Mouse (Mus musculus): ENCODE measurements around the gene Slc16a13. TPM values are rescaled to one million over a fixed set of nuclear protein-coding genes. Genes with fewer than 3 reads are reported as not detected.
"Not testable (repeated sequence)": the region's sequence is repeated elsewhere in the genome, so short reads cannot be mapped to it uniquely, and the experiment has no call there.

The Slc16a13 gene
- polyA plus RNA-seq, 1 experiment from 2014 or later, result 3.5 TPM

DNA sequence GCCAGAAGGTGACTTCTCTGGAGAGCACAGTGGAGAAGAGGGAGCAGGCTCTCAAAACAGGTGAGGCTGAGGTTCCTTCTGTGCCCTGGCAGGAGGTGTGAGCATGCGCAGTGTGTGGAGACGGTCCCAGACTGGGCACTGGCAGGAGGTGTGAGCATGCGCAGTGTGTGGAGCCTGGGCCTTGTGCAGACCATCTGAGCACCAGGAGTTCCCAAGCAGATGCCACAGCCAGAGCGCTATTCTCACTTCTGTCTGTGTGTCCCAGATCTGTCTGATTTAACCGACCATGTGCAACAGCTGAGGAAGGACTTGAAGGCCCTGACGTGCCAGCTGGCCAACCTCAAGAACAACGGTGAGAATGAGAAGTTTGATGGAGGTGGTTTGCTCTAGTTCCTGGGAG, 51.4 kb downstream of the Slc16a13 start:
- not testable (repeated sequence) for H3K27me3 ChIP-seq; ATAC-seq (ENCODE audit: insufficient read depth); H3K4me1 ChIP-seq (replicated peaks); H3K4me2 ChIP-seq; H3K36me3 ChIP-seq (replicated peaks); H3K9ac ChIP-seq; H3K9me3 ChIP-seq (replicated peaks); H3K4me3 ChIP-seq (replicated peaks); H3K27ac ChIP-seq (replicated peaks)
- 69% methylated on average over 7 of the region's 7 CpGs for WGBS (ENCODE audit: insufficient replicate concordance)

DNA sequence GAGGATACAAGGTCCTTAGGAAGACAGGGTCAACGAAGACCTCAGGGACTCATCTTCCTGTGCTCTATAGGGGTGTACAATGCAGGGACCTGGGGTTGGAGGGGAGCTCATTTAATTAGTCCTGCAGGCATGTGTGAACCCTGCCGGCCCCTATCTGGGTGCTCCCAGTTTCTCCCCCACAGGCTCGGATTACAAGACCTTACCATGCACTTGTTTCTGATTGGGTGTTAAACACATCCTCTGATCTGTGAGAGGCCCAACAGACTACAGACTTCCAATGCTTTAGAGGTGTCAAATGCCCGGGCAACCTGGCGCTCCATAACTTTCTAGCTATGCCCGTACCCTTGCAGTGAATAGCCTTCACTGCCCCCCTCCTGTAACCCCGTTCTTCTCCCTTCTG, 52.7 kb downstream of the Slc16a13 start:
- H3K9me3 ChIP-seq (replicated peaks), result no peaks in the 10 kb centered on the region
- no peak overlapping the region for H3K4me2 ChIP-seq
- no peak overlapping the region for H3K4me3 ChIP-seq (replicated peaks)
- no peaks in the 10 kb centered on the region for H3K36me3 ChIP-seq (replicated peaks)
- H3K27me3 ChIP-seq, result no peaks in the 10 kb centered on the region
- H3K27ac ChIP-seq (replicated peaks), result no peak overlapping the region
- H3K4me1 ChIP-seq (replicated peaks), result no peaks in the 10 kb centered on the region
- ATAC-seq (ENCODE audit: insufficient read depth), result no peak
- WGBS (ENCODE audit: insufficient replicate concordance), result 59% methylated on average over 7 of the region's 7 CpGs
- H3K9ac ChIP-seq, result no peak overlapping the region

MicroRNAs within 50 kb of the gene (microRNA counts, 519-probe panel; counts per million panel counts)
- microRNA mmu-miR-195 (not detected), microRNA mmu-miR-497 (2,008 counts per million, percentile 23 among the panel's probes with 10 or more counts)

Small RNAs within 50 kb of the gene (microRNA-seq; reads per million reads assigned to microRNA genes)
- gene Mir195a (272 reads per million, percentile 64 among the genes with 10 or more reads in this experiment), gene Mir497 (not detected), gene Mir497b (not detected)

Other genes with a start within 250 kb of the Slc16a13 start
- 8.9 and 11.9 TPM in 2 replicates for gene Ctdnep1, start 239.9 kb downstream of the Slc16a13 start, polyA plus RNA-seq (2015; fragmentation: Nextera tagmentation; extraction: Ambion mirVana)
- gene Elp5, start 238.5 kb downstream of the Slc16a13 start, polyA plus RNA-seq (2015; fragmentation: Nextera tagmentation; extraction: Ambion mirVana), result 58.1 and 60.5 TPM in 2 replicates
- 252 and 262 TPM in 2 replicates for gene Gabarap, start 229.9 kb downstream of the Slc16a13 start, polyA plus RNA-seq (2015; fragmentation: Nextera tagmentation; extraction: Ambion mirVana)
- gene Phf23, start 225.3 kb downstream of the Slc16a13 start, polyA plus RNA-seq (2015; fragmentation: Nextera tagmentation; extraction: Ambion mirVana), result 23.1 and 24.0 TPM in 2 replicates
- 5.3 and 5.5 TPM in 2 replicates for gene Dvl2, start 220.5 kb downstream of the Slc16a13 start, polyA plus RNA-seq (2015; fragmentation: Nextera tagmentation; extraction: Ambion mirVana)
- gene Acadvl, start 205.7 kb downstream of the Slc16a13 start, polyA plus RNA-seq (2015; fragmentation: Nextera tagmentation; extraction: Ambion mirVana), result 111 and 124 TPM in 2 replicates
- 0.63 and 0.93 TPM in 2 replicates for gene Dlg4, start 204.1 kb downstream of the Slc16a13 start, polyA plus RNA-seq (2015; fragmentation: Nextera tagmentation; extraction: Ambion mirVana)
- gene Asgr1, start 167.0 kb downstream of the Slc16a13 start, polyA plus RNA-seq (2015; fragmentation: Nextera tagmentation; extraction: Ambion mirVana), result 6.8 and 7.3 TPM in 2 replicates
- 10.7 and 13.0 TPM in 2 replicates for gene Asgr2, start 128.4 kb downstream of the Slc16a13 start, polyA plus RNA-seq (2015; fragmentation: Nextera tagmentation; extraction: Ambion mirVana)
- gene Mgl2, start 90.7 kb downstream of the Slc16a13 start, polyA plus RNA-seq (2015; fragmentation: Nextera tagmentation; extraction: Ambion mirVana), result 2.6 and 2.9 TPM in 2 replicates
- 0.39 and 0.60 TPM in 2 replicates for gene Clec10a, start 64.9 kb downstream of the Slc16a13 start, polyA plus RNA-seq (2015; fragmentation: Nextera tagmentation; extraction: Ambion mirVana)
- 1.6 and 1.7 TPM in 2 replicates for gene Slc16a11, start 8.3 kb downstream of the Slc16a13 start, polyA plus RNA-seq (2015; fragmentation: Nextera tagmentation; extraction: Ambion mirVana)
- gene Bcl6b, start 8.7 kb upstream of the Slc16a13 start, polyA plus RNA-seq (2015; fragmentation: Nextera tagmentation; extraction: Ambion mirVana), result 2.1 and 2.2 TPM in 2 replicates
- gene 0610010K14Rik, start 16.9 kb upstream of the Slc16a13 start, polyA plus RNA-seq (2015; fragmentation: Nextera tagmentation; extraction: Ambion mirVana), result 57.1 and 62.2 TPM in 2 replicates
- gene Gm21988, start 18.8 kb upstream of the Slc16a13 start, polyA plus RNA-seq (2015; fragmentation: Nextera tagmentation; extraction: Ambion mirVana), result 5.2 and 5.3 TPM in 2 replicates
- 146 and 150 TPM in 2 replicates for gene Rnasek, start 18.8 kb upstream of the Slc16a13 start, polyA plus RNA-seq (2015; fragmentation: Nextera tagmentation; extraction: Ambion mirVana)
- 13.8 and 14.5 TPM in 2 replicates for gene Alox12, start 34.3 kb upstream of the Slc16a13 start, polyA plus RNA-seq (2015; fragmentation: Nextera tagmentation; extraction: Ambion mirVana)
- 0.16 TPM in 1 of 2 replicates, not detected in the other for gene Alox12e, start 101.6 kb upstream of the Slc16a13 start, polyA plus RNA-seq (2015; fragmentation: Nextera tagmentation; extraction: Ambion mirVana)
- 1.3 and 1.6 TPM in 2 replicates for gene Alox15, start 131.0 kb upstream of the Slc16a13 start, polyA plus RNA-seq (2015; fragmentation: Nextera tagmentation; extraction: Ambion mirVana)
- gene Pelp1, start 189.0 kb upstream of the Slc16a13 start, polyA plus RNA-seq (2015; fragmentation: Nextera tagmentation; extraction: Ambion mirVana), result 13.5 and 14.5 TPM in 2 replicates
- 15.6 and 16.5 TPM in 2 replicates for gene Arrb2, start 211.6 kb upstream of the Slc16a13 start, polyA plus RNA-seq (2015; fragmentation: Nextera tagmentation; extraction: Ambion mirVana)
- gene Med11, start 230.9 kb upstream of the Slc16a13 start, polyA plus RNA-seq (2015; fragmentation: Nextera tagmentation; extraction: Ambion mirVana), result 13.2 and 14.4 TPM in 2 replicates
- 0.22 and 0.26 TPM in 2 replicates for gene Zmynd15, start 238.4 kb upstream of the Slc16a13 start, polyA plus RNA-seq (2015; fragmentation: Nextera tagmentation; extraction: Ambion mirVana)
- 2.0 and 2.2 TPM in 2 replicates for gene Cxcl16, start 238.9 kb upstream of the Slc16a13 start, polyA plus RNA-seq (2015; fragmentation: Nextera tagmentation; extraction: Ambion mirVana)

All from liver, embryonic 15.5 days (tissue).